28 mouse cellular contexts compared by ENCODE assay signal in genomic region chr1:185967816-185968215, GRCm38 (mm10).
DNase-seq lines count a peak whose midpoint lies in the region; ATAC-seq and TF ChIP-seq lines count a peak whose summit lies in the region.
"Had no signal": no experiment of that assay in that cellular context is flagged by ENCODE, and none has a peak within 500 bp of the region (broad histone marks: within the 10 kb centered on the region; RNA-seq: fewer than 3 reads in every experiment).

No protein-coding gene starts in this region.

- H3K4me1 ChIP-seq in lung, embryonic 15.5 days, result peaks cover 33% of the 10 kb centered on the region
- peaks cover 7% of the 10 kb centered on the region; the same call in 1 of the 2 replicates for H3K4me1 ChIP-seq in embryonic facial prominence, embryonic 14.5 days (ENCODE audit: control insufficient read depth, insufficient read depth, low read length)
- no peaks in the 10 kb centered on the region for H3K4me1 ChIP-seq in kidney, adult 2 months (ENCODE audit: control insufficient read depth, insufficient read depth, low read length)
- H3K4me1 ChIP-seq: forebrain, embryonic 10.5 days; forebrain, embryonic 13.5 days; heart, embryonic 12.5 days had no signal

- peak; percentile 63 for DNase-seq in heart, adult 11 months
- DNase-seq in heart, adult 8-10 months (ENCODE audit: low spot score), result no peak
- no peak for DNase-seq in lung, postnatal 14 days
- DNase-seq in adipocyte (ENCODE audit: low spot score), result peak; percentile 21
- peak; percentile 82 for DNase-seq in embryonic facial prominence, embryonic 14.5 days (ENCODE audit: low spot score)
- no peak for DNase-seq in kidney, adult 2 months
- DNase-seq: adrenal gland, adult 2 months; B cell, adult 2 months; cerebellum, adult 11 months; cerebellum, adult 2 months; cerebellum, adult 9-11 months; cerebellum, postnatal 25 days; gastrocnemius, postnatal 10 days; gastrocnemius, postnatal 36 days; heart, postnatal 10 days; heart, postnatal 36 days had no signal

- no peaks in the 10 kb centered on the region for H3K36me3 ChIP-seq in lung, embryonic 15.5 days
- H3K36me3 ChIP-seq in embryonic facial prominence, embryonic 14.5 days (ENCODE audit: control insufficient read depth, insufficient read depth, low read length), result no peaks in the 10 kb centered on the region
- no peaks in the 10 kb centered on the region for H3K36me3 ChIP-seq in kidney, adult 2 months (ENCODE audit: control insufficient read depth, insufficient read depth, low read length)
- H3K36me3 ChIP-seq: forebrain, embryonic 10.5 days; G1E; heart, embryonic 12.5 days; heart, embryonic 15.5 days; hindbrain, embryonic 10.5 days; hindbrain, embryonic 13.5 days had no signal

- no peak for TF ChIP-seq POLR2A in kidney, adult 2 months (IDR thresholded peaks at IDR 0.05; ENCODE audit: low read depth, low read length)

- no peak overlapping the region for H3K9ac ChIP-seq in lung, embryonic 15.5 days
- H3K9ac ChIP-seq in embryonic facial prominence, embryonic 14.5 days (ENCODE audit: low read depth, low read length), result no peak overlapping the region
- H3K9ac ChIP-seq: forebrain, embryonic 13.5 days; heart, embryonic 12.5 days; heart, embryonic 15.5 days; hindbrain, embryonic 13.5 days had no signal

- no peak overlapping the region for H3K4me3 ChIP-seq in lung, embryonic 15.5 days
- H3K4me3 ChIP-seq in embryonic facial prominence, embryonic 14.5 days (ENCODE audit: low read depth, low read length), result no peak overlapping the region
- no peak overlapping the region for H3K4me3 ChIP-seq in kidney, adult 2 months (ENCODE audit: insufficient read depth, low read depth, low read length)
- H3K4me3 ChIP-seq: forebrain, embryonic 10.5 days; forebrain, embryonic 13.5 days; heart, embryonic 12.5 days; heart, embryonic 15.5 days; hindbrain, embryonic 10.5 days; hindbrain, embryonic 13.5 days had no signal

- H3K9me3 ChIP-seq in lung, embryonic 15.5 days, result no peaks in the 10 kb centered on the region
- no peaks in the 10 kb centered on the region for H3K9me3 ChIP-seq in embryonic facial prominence, embryonic 14.5 days (ENCODE audit: control insufficient read depth, low read length)
- H3K9me3 ChIP-seq: forebrain, embryonic 10.5 days; forebrain, embryonic 13.5 days; heart, embryonic 12.5 days; heart, embryonic 15.5 days; hindbrain, embryonic 10.5 days; hindbrain, embryonic 13.5 days had no signal

- no peak for ATAC-seq in lung, embryonic 15.5 days (ENCODE audit: borderline replicate concordance, extremely low read depth, low FRiP score, low TSS enrichment)
- peak; percentile 70 for ATAC-seq in embryonic facial prominence, embryonic 14.5 days (ENCODE audit: low read depth)
- ATAC-seq: forebrain, embryonic 13.5 days; forebrain, embryonic 16.5 days; hindbrain, embryonic 16.5 days; Patski had no signal

- WGBS in lung, embryonic 15.5 days, result 69% methylated on average over 6 of the region's 6 CpGs
- 46% methylated on average over 6 of the region's 6 CpGs for WGBS in embryonic facial prominence, embryonic 14.5 days
- 83% methylated on average over 6 of the region's 6 CpGs for WGBS in kidney, adult 2 months

- peak overlapping the region; percentile 62 for H3K27ac ChIP-seq in lung, embryonic 15.5 days
- H3K27ac ChIP-seq in embryonic facial prominence, embryonic 14.5 days (replicated peaks; ENCODE audit: low read depth, low read length), result no peak overlapping the region
- H3K27ac ChIP-seq in kidney, adult 2 months (ENCODE audit: insufficient read depth, low read depth, low read length), result no peak overlapping the region
- H3K27ac ChIP-seq: forebrain, embryonic 10.5 days; forebrain, embryonic 13.5 days; heart, embryonic 15.5 days; hindbrain, embryonic 10.5 days; hindbrain, embryonic 13.5 days had no signal

- H3K4me2 ChIP-seq in lung, embryonic 15.5 days, result no peak overlapping the region
- no peak overlapping the region for H3K4me2 ChIP-seq in embryonic facial prominence, embryonic 14.5 days (ENCODE audit: low read depth, low read length)
- H3K4me2 ChIP-seq: forebrain, embryonic 13.5 days; heart, embryonic 12.5 days; heart, embryonic 15.5 days; hindbrain, embryonic 13.5 days had no signal

- no peak for TF ChIP-seq CTCF in kidney, adult 2 months (conservative IDR thresholded peaks at IDR 0.05; ENCODE audit: insufficient read depth, insufficient read length, low read depth, low read length)

- H3K27me3 ChIP-seq in lung, embryonic 15.5 days, result no peaks in the 10 kb centered on the region
- no peaks in the 10 kb centered on the region for H3K27me3 ChIP-seq in embryonic facial prominence, embryonic 14.5 days (replicated peaks; ENCODE audit: control insufficient read depth, insufficient read depth, low read length)
- no peaks in the 10 kb centered on the region for H3K27me3 ChIP-seq in kidney, adult 2 months (replicated peaks; ENCODE audit: control insufficient read depth, insufficient read depth, low read length)
- H3K27me3 ChIP-seq: CH12.LX; forebrain, embryonic 13.5 days; heart, embryonic 12.5 days; heart, embryonic 15.5 days; hindbrain, embryonic 13.5 days had no signal

Comparison
In these comparisons a context has a peak if more than half of its experiments do, and no peak if none do; other contexts are left out.
1. DNase-seq: peak in heart, adult 11 months (single experiment), adipocyte (single experiment) and embryonic facial prominence, embryonic 14.5 days (single experiment); none in heart, adult 8-10 months (single experiment), lung, postnatal 14 days (single experiment) and kidney, adult 2 months (single experiment).